Mouse (Mus musculus) testis, postnatal 10 days (tissue): ENCODE results near the gene Vmn2r23.
"Not testable (repeated sequence)": the region's sequence is repeated elsewhere in the genome, so short reads cannot be mapped to it uniquely, and the experiment has no call there.

Experiments
- DNase-seq: peaks from one replicate; pipeline ENCODE4 v3.0.0; 2021; ENCODE audit warnings: low spot score

Vmn2r23 gene

DNA sequence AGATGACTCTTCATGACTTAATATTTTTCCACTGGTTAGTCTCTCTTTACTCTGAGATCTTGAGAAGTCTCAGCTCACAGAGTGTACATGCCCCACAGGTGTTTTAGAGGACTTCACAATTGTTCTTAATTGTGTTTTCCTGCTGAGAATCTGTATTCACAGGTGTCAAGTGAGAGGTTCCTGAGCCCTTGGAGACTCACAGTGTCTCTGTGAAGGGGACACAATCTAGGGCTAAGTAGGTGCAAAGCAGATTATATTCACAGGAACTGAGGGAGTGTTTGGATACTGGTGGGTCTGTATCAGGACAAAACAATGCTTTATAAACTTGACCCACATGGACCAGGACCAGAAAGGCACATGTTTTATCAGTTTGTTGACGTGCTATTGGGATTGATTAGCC is at the start of gene Vmn2r23:
Gene Vmn2r23 (plus strand): TSS at position 301 of the 400 bp plus-strand sequence.
- no peak for DNase-seq

DNA sequence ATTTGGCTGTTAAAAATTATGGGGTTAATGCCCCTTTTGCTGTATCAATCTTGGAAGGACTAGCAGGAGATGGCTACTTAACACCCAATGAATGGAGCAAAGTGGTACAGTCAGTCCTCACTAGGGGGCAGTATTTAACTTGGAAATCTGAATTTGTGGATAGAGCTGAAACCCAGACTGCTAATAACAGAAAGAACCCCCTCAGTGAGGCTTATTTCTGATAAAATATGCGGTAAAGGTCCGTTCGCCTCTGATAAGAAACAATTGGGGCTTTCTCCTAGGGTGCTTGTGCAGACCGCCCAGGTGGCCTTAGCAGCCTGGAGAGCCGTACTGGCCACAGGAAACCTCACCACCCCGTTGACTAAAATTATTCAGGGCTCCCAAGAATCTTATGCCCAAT is 45.4 kb upstream of the Vmn2r23 start:
- DNase-seq = no peak

DNA sequence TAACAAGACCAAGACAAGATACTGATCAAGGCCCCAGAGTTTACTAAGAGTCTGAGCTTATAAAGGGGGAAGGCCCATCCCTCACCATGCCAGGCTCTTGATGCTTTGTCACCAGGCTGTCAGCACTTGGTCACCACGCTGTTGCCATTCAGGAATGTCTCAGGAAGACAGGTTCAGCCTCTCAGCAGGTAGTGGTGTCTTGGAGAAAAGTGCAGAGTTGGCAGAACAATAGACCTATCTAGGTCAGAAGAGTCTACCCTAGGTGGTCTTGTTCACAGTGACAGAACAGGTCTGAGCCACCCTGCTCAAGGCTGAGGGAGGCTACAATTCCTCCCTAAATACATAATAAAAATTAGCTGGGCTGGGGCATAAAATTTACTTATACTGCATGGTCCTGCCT is 5.8 kb upstream of the Vmn2r23 start:
- DNase-seq = not testable (repeated sequence)

DNA sequence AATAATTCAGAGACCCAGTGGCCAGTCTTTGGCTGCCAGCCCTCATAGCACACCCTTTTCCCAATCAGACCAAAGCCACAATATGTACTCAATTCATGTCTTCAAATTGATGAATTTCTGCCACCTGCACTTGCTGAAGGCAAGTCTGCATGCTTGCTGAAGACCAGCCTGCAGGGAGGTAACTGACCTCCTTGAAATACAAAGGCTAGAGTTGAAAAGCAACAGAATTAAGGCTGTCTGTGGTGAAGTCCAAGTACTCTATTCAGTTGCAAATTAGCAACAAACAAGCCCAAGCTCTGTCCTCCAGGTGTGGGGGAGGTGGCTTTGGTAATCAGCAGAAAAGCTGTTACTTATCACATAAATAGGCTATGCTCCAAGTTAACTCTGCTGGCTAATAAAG is 5.3 kb upstream of the Vmn2r23 start:
- no peak for DNase-seq

DNA sequence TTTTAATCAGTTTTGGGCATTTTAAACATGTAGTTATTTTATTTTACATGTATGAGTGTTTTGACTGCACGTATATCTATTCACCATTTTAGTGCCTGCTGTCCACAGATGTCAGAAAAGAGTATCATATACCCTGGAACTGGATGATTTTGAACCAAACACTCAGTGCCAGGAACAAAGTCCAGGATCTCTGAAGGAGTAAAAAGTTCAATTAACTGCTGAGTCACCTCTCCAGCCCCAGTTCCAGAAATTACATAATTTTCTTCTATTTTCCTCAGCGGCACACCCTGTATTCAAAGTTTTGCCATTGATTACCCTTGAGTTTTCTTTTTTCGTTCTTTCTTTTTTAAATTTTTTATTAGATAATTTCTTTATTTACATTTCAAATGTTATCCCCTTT is 67.6 kb downstream of the Vmn2r23 start:
- DNase-seq = no peak

DNA sequence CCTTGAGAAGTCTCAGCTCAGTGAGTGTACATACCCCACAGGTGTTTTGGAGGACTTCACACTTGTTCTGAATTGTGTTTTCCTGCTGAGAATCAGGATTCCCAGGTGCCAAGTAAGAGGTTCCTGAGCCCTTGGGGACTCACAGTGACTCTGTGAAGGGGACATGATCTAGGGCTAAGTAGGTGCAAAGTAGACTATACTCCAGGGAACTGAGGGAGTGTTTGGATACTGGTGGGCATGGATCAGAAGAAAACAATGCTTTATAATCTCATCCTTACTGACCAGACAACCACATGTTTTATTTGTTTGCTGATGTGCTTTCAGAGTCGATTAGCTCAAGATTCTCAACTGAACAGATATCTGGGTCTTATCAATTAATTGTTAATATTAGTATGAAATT is 76.1 kb downstream of the Vmn2r23 start, which contains the start of gene Vmn2r24:
Gene Vmn2r24 (plus strand): TSS at position 301 of the 400 bp plus-strand sequence.
- no peak for DNase-seq

DNA sequence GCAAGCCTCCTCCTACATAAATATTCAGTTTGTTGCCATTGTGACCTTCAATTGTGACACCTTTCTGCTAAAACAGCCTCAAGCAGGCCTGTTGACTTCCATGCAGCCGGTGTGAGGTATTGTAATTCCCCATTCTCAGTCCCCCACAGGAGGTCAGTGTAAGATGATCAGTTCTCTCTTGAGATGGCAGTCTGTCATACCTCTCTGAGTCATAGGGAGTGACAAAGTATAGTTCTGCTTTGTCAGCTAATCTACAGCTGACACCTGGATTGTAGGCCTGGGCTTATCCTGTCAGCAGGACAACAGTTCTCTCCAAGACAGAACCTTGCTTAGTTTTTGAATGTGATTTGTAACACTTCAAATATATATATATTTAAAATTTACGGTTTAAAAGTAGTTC is 82.4 kb downstream of the Vmn2r23 start:
- no peak for DNase-seq

DNA sequence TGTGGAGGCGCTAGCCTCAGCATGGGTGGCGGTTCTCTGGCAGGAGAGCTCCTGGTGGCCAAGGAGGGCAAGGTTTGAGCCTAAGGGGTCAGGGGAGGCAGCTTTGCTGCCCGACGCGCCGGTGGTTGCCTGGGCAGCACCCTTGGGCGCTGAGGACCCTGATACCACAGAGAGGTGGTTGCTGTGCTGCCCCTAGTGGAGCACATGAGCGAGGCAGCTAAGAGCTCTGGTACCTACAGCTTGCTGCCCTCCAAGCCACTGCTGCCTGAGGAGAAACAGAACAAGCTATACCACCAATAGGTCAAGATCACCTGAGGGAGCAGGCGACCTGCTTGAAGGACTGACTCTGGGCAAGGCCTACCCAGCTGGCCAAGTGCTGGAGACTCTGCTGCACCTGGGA is 91.3 kb downstream of the Vmn2r23 start:
- peak; percentile 39 for DNase-seq
